Mouse (Mus musculus) cerebellum, postnatal 4 days (tissue): Measurements from ENCODE around the gene Lrrc51.
"Not testable (repeated sequence)": the region's sequence is repeated elsewhere in the genome, so short reads cannot be mapped to it uniquely, and the experiment has no call there.

Experiments used
- DNase-seq, 2 experiments: peaks; one replicate each; pipeline ENCODE4 v3.0.0; 2022; ENCODE audit warnings: low spot score in 2 of 2, mixed read lengths in 1 of 2

The Lrrc51 gene

DNA sequence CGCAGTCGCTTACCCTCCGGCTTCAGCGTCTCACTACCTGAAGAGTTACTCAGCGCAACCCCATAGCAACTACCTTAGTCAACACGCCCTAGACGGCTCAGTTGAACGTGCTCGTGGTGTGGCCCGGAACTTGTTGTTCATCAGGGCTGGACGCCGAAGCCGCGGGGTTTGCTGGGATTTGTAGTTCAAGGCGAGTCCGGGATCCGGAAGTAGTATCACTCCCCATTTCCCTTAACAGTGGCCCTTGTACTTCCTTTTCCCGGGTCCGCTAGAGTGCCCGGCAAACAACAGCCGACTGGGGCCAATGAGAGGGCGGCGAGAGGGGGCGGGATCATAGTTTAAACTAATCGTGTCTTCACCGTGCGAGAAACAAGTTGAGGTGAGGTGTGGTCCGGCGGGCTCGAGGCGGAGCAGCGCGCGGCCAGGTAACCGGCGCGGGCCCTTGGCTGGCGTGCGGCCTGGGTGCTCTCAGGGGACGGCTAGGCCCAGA lies at the start of gene Lrrc51, which contains the start of gene Numa1:
Lrrc51 (minus strand) TSS at position 145 of the 490 bp plus-strand sequence.
Numa1 (plus strand) TSS at position 361 of the 490 bp plus-strand sequence.
- peak; percentile 78 to 90 for DNase-seq

DNA sequence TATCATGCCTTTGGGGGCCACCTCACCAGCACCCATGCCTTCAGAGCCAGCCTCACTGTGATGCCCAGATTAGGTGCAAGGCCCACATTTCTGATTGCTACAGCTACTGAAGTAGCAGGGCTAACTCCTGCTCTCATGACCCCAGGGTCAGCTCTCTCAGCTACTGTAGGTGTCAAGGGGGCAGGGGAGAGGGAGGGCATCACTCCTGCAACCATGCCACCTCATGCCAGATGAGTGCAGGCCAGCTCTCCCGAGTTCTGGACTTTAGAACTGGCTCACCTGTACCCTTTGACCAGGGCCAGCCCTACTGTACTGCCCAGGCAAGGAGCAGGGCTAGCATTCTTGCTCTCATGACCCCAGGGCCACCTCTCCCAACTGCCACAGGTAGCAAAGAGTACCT lies 49.0 kb upstream of the Lrrc51 start:
- no peak for DNase-seq

DNA sequence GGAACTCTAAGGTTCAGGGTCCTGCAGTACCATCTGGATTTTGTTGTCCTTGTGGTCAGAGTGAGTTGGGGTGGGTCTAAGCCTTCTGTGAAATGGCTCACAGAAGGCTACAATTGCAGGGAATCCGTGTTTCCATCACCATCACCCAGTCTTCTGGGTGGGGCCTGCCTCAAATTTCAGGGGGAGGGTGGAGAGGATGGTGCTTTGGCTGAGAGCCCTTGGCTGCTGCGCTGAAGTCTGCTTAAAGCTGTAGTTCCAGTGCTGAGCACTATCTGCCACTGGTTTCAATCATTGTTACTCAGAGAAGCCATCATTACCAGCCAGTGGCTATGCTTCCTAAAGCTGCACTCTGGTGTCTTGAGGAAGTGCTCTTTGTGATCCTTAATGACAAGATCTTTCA lies 40.8 kb upstream of the Lrrc51 start:
- no peak for DNase-seq

DNA sequence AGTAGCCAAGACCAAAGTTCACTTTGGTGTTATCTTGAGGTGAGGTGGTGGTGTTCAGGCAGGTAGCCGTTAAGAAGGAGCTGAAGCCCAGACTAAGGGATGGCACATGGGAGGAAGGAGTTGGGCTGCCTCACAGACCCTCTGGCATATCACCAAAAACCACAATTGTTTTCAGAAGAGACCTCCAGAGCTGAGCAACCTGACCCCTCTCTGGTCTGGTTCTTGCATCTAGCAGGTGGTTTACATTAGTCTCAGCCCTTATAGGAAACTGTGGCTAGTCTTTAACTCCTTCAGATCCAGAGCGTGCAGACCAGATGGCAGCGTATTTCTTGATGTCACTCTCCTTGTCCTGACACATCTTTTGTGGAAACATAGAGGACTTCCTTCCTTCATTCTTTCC lies 40.0 kb upstream of the Lrrc51 start:
- DNase-seq: no peak

DNA sequence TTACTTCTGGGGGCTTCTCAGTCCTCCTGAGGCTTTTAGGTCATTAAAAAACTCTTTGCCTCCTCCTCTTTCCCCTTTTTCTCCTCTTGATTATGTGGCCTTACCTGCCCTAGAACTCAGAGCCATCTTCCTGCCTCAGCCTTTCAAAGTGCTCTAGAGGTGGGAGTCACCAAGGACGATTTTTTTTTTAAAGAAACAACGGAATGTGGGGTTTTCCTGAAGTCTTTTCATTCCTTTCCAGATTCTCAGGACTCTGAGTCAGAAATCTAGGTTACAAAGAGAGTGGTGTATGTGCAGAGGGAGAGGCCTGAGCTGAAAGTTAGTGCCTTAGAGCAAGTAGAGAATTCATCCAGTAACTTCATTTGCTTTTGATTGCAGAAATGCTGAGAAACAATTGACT lies 38.0 kb upstream of the Lrrc51 start:
- no peak for DNase-seq

DNA sequence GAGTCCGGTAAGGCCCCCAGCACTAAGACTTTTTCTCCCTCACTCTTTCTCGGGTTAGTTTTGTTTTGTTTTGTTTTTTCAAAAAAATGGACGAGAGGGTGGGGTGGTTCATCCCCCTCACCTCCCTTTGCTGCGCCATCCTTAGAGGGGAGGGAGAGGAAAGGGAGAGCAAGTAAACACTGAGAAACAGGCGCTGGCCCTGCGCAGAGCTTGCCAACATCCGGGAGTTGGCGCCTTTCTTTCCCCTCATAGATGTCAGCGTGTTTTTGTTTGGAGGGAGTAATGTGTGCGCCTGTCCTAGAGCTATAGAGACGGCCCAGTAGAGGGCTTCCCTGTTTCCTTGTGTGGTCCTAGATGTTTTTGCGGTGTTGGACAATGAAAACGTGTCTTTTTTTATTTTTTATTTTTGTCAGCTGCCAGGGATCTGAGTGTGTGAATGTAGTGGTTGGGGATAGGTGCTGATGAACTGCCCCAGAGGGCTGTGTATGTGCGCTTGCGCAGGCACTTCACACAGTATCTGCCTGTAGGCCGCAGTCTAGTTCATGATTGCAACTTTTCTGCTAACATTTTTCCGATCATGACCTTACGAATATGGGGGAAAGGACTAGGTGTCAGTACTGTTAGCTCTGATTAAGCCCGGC lies 37.2 kb upstream of the Lrrc51 start:
- peak; percentile 51 to 78 for DNase-seq

DNA sequence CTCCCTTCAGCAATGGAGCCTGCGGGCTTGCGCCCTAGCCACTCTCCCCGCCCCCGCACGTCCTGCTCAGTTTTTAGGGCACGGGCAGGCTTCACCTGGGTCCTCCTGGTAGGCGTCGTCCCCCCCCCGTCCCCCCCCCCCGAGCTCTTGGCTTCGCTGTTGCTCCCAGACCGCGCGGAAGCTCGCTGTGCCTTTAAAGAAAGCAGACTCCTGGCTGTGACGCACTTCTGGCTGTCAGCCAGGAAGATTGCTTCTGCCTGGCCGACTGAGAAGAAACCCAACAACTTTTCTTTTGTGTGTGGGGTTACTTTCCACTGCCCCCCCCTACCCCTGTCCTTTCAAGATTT lies 36.7 kb upstream of the Lrrc51 start:
- peak; percentile 60 to 89 for DNase-seq

DNA sequence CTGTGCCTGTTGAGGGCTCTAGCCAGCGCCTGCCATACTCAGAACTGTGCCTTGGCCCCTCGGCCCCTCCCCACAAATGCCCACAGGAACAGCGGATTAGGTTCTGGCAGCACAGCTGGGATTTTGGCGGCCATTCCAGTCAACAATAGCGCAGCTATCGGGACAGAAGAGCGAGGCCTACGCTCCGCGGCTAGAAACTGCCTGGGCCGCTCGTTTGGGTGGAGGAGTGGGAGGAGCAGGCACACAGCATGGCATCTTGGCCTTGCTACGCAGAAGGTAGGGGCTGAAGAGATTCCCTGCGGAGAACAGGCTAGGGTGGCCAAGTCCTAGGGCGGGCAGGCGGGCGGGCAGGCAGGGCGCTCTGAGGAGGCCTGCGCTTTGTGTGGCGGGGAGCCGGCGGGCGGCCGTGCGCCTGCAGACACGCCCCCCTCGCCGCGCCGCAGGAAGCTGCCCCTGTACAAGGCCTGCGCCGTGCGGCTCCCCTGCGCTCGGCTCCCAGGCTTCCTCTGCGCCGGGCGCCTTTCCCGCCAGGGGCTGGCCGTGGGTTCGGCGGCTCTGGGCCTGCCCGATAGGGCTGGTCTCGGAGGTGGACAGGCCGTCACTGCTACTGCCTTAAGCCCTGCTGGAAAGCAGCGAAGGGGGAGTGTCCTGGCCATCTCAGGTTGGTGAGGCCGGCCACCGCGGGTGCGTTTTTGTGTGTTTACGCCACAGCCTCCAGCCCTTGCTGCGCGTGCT lies 36.2 kb upstream of the Lrrc51 start:
- DNase-seq: peak; percentile 49 to 78

DNA sequence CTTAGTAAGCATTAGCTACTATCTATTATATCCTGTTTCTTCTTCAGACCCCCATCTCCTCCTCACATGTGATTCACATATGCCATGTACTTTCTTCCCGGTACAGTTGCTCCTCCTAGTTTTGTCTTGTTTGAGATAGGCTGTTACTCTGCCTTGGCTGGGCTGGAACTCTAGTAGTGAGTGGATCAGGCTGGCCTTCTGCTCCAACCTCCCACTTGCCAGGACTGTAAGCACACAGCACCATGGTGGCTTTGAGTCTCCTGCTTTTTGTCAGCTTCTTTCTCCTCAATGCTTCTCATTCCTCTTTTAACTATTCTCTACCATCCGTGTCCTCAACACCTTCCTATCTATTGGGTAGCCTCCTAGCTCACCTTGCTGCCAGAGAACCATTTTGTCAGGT lies 35.1 kb upstream of the Lrrc51 start:
- no peak for DNase-seq

DNA sequence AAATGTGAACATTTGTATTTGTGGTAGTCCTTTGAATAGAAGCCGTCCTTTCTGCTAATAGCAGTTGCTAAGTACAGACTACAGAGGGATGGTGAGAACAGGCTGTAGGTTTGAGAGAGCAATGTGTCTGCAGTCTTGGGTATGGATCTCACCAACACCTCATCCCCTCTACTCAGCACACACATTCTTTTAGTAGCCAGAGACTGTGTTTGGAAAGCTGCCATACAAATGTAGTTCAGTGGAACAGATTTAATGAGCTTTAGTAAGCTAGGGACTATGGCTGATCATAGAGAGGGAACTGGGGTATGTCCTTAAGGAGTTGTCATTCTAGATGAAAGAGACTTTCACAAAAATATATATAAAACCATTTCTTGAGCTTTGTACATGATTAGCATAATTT lies 33.6 kb upstream of the Lrrc51 start:
- DNase-seq: no peak

DNA sequence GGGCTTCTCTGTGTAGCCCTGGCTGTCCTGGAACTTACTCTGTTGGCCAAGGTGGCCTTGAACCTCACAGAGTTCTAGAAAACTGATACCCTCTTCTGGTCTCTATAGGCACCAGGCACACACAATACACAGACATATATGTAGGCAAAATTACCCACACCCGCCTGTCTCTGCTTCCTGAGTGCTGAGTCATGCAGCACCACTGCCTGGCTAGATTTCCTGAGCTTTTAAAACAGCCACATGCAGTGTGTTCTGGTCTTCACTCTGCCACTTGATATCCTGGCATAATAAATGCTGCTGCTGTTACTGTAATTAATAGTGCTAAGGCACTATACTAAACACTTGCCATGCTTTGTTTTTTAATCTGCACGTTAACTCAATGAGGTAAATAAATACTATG lies 31.9 kb upstream of the Lrrc51 start:
- DNase-seq: no peak

DNA sequence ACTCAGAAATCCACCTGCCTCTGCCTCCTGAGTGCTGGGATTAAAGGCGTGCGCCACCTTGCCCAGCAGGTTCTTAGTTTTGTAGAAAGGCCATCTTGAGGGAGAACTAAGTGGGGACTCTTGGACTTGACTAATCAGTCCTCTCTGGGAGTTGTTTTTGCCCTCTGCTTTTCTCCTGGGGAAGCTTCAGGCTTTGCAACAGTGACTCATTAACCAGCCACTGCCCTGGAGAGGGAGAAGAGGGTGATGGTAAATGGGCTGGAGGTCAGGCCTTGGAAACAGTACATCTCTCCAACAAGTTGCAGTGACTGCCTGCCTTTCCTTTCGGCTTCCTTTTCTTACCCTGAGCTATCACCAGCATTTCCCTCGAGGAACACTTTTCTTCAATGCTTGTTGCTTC lies 30.9 kb upstream of the Lrrc51 start:
- DNase-seq: no peak

DNA sequence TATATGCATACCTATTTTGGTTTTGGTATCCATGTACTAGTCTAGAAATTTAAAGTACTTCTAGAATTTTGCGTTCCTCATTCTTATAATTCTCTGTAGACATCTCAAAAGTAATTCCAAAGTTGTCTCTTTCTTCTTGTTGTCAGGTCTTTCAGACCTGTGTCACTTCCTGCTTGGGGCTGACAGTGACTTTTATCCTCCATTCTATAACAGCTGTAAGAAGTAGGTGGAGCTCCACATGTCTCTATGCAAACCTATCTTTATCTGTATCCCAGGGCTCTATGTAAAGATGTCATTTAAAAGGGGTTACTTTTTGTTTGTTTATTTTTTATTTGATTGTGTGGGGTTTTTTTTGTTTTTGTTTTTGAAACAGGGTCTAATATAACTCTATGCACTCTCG lies 29.9 kb upstream of the Lrrc51 start:
- DNase-seq: no peak

DNA sequence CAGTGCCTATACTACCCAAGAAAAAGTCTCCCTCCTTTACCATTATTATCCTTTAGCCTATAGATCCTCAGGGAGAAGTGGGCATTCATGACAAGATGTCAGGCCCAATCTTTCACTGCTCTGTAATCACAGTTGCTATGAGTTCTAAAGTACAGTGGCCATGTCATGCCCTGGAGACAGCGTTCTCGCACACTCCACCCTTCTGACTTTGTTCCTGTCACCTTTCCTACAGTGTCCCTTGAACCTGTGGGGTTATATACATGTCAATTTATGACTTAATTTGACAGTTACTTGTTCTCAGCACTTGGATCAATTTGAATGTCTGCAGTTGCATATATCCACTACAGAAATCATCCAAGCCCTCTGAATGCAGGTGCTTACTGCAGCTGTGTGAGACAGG lies 29.1 kb upstream of the Lrrc51 start:
- no peak for DNase-seq

DNA sequence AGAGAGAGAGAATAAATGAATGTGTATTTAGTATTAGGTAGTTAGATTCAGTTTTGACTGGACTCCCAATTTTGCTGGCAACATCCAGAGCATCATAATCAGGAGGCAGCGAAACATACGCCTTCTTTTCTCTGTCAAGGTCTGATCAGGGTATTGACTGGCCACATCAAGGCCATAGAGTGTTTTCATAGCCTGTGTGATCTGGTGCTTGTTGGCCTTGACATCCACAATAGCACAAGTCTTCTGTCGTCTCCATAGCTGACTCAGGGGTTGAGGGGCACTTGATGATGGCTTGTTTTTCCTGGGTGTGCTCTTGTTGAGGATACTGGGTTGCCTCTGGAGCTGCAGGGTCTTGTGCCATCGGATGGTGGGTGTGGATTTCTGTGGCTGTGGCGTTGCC lies 23.2 kb upstream of the Lrrc51 start:
- DNase-seq: no peak

DNA sequence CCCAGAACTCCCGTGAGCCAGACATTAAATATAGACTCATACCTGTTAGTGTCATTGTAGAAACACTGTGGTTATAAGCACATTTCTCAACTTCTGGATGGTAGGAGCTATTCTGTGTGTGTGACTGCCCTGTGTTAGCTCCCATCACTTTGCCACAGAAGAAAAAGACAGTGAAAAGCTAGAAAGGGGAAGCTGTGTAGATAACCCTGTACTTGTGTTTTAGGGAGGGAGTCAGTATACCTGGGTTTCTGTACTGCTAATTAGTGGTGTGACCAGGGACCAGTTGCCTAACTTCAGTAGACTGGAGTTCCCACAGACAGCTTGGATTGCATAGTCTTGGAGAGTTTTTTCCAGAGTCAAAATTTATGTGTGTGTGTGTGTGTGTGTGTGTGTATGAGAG lies 22.8 kb upstream of the Lrrc51 start:
- no peak for DNase-seq

DNA sequence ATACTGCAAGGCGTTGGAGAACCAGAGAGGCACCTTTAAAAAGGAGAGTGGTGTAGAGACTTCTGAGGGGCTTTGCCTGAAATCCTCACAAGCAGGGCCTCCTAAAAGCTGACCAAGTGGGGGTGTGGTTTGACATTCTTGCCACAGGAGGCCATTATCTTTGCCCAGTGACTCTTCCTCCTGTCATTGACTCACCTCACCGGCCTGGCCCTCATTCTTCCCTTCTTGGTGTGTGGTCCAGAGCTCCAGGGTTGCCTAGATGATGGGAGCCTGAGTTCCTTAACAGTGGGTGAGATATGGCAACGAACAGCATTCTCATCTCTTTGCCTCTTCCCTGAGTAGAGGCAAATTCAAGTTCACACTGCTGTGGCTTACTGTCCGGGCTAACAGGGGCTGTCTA lies 22.2 kb upstream of the Lrrc51 start:
- DNase-seq: no peak

DNA sequence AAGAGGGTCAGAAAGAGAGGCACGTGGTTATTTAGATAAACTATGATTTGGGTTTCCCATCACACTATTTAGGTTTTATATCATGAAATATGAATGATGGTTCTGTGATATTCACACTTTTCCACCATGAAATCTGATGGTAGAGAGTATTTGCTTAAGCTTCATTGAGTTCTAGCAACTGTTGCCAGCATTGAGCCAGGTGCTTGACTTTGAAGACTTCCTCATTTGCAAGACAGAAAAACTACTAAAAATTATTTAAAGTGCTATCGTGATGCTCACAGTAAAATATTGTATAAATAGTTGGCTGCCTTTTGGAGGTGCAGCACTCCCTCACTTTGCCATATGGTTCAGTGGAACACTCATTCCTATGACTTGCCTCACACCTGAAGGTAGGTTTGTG lies 21.6 kb upstream of the Lrrc51 start:
- DNase-seq: no peak

DNA sequence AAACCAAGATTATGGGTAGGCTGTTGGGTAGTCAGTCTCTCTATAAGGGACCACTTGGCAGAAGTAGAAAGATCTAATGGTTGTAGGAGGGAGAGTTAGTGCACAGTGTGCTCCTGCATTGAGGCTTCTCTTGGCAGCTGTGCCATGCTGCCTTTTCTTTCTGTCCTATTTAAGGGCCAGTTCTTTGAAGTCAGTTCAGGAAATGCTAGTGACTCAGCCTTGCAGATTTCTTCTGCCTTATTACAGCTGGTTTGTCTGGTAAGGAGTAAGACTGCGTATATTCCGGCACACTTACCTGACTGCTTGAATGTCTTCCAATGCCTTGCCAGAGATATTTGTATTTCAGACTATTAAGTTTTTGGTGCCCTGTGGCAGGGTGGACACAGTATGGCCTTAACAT lies 20.5 kb upstream of the Lrrc51 start:
- DNase-seq: no peak

DNA sequence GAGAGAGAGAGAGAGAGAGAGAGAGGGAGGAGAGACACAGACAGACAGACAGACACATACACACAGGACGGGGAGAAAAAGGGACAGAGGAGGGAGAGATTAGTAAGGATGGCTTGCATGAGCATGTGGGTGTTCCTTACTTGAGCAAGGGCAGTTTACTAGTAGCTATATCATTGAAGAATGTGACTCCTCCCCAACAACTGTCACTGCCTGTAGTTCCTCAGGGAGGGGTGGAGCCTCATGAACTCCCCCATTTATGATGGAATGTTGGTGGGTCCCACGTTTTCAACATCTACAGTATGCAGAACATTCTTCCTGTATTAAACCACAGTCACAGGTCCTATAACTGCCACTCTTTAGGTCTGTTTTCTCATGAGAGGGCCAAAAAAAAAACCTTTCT lies 18.4 kb upstream of the Lrrc51 start:
- DNase-seq: no peak

DNA sequence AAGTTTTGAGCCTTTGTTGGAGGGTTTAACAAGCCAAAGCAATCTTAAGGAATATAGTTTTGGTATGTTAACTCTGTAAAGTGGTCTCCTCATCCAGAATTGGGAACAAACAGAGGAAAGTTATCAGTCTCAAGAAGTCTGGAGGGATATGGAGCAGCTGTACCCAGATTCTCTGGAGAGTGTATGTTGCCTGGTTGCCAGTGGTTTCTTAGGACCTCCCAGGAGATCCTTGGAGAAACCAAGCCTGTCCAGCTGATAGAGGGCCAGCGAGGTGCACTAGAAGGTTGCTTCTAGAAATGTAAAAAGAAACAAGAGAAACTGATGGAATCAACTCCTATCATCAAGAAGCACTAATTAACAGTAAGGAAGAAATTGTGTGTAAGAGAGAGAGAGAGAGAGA lies 18.0 kb upstream of the Lrrc51 start:
- no peak for DNase-seq

DNA sequence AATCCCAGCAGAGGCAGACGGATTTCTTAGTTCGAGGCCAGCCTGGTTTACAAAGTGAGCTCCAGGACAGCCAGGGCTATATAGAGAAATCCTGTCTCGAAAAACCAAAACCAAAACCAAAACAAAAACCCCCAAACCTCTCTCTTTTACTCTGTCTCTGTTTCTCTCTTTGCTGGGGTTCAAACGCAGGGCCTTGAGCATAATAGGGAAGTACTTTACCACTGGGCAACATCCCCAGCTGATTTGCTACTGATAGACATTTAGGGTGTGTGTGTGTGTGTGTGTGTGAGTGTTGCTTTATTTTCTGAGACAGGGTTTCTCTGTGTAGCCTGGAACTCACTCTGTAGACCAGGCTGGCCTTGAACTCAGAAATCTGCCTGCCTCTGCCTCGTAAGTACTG lies 15.3 kb upstream of the Lrrc51 start:
- not testable (repeated sequence) for DNase-seq

DNA sequence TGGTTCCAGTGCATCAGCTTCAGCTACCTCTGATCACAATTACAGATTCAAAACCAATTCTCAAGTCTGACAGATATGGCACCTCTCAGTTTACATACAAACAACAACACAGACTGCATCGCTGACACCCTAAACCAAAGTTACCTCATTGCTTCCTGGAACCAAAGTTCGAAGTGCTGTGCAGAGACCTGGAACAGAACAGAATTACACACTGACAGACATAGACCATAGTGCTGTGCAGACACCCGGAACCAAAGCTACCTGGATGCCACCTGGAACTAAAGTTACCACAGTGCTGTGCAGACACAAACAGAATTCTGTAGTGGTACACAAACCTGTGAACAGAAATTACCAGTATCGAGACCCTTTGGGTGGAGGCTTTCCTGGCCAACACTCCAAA lies 6.1 kb upstream of the Lrrc51 start:
- no peak for DNase-seq

DNA sequence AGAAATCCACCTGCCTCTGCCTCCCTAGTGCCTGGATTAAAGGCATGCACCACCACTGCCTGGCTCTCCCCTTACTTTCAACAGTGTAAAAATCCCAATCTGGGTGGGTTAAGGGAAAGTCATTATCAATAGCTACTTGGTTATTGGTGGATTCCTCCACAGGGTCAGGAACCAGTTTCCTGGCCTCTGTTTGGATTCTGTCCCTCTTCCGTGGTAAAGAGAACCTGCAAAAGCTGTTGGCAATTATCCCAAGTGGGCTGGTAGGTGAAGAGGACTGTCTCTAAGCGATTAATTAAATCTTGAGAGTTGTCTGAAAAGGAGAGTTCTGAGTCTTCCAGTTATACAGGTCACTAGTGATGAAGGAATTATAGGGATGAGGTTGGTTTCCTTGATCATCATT lies 4.7 kb upstream of the Lrrc51 start:
- no peak for DNase-seq
